Mouse (Mus musculus): ENCODE measurements around the gene Matk.

DNA sequence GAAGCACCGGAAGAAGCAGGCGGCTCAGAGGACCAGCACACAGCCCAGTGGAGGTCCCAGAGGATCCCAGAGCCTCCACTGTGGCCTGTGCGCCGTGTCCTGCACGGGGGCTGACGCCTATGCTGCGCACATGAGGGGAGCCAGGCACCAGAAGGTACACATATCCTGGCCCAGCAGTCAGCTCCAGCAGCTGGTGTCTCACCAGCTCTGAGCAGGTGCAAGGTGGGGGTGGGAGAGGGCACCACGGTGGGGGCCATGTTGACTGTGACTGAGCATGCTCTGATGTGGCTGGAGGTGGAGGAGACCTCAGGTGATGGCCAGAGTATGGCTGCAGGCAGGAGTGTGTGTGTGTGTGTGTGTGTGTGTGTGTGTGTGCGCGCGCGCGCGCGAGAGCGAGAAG is 10.7 kb upstream of the Matk start:
- TF ChIP-seq HCFC1 (IDR thresholded peaks at IDR 0.05; ENCODE audit: borderline replicate concordance, insufficient read depth, low read length) (no peak), CHD2 (IDR thresholded peaks at IDR 0.05; ENCODE audit: low read depth, low read length) (no peak)

Data from ES-E14 (cell line).